Mouse (Mus musculus): ENCODE measurements at regions not wholly inside any gene's neighbourhood (a gene's known extent, or its start where the extent isn't known, plus 50 kb on each side); places are given as distances from the start of the nearest gene placed in this dataset.

DNA sequence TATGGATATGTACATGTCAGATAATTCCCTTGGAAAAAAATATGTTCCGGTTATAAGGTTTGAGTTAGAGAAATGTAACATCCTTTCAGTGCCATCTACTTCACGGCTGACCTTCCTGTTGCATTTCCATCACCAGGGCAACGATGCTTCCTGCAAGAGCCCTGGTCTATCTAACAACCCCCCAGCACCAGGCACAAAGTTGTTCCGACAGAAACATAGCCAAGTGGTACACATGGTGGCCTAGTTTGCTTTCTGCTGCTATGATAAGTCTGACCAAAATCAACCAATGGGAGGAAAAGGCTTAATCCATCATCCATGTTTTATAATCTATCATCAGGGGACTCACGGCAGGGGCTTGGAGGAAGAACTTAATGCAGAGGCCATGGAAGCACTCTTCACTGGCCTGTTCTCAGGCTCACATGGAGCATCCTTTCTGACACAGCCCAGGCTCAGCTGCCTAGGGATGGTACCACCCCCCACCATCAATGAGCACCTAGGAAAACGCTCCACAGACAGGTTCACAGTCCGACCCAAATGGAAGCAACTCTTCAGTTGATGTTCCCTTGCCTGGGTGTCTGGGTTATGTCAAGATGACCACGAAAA is 372.2 kb downstream of the Cbln4 start:
- no peak for TF ChIP-seq CTCF (conservative IDR thresholded peaks at IDR 0.05; ENCODE audit: low read length)
- TF ChIP-seq POU5F1 (IDR thresholded peaks at IDR 0.05; ENCODE audit: borderline replicate concordance, low read length): no peak
- no peak for TF ChIP-seq NANOG (IDR thresholded peaks at IDR 0.05; ENCODE audit: borderline replicate concordance, low read length)
